Mouse (Mus musculus): Measurements from ENCODE around the gene Plekhm2. TPM values are rescaled to one million over a fixed set of nuclear protein-coding genes. Genes with fewer than 3 reads are reported as not detected.
A peak's percentile ranks its signal among the peaks of the same experiment; 100 is the strongest.

Plekhm2 gene
- total RNA-seq (2012; rRNA removed) (12.3 and 13.7 TPM in 2 replicates), total RNA-seq (2014; rRNA removed) (12.4 and 12.7 TPM in 2 replicates), polyA plus RNA-seq (2012; ENCODE audit: insufficient read length, low read depth) (22.0 and 28.2 TPM in 2 replicates)

DNA sequence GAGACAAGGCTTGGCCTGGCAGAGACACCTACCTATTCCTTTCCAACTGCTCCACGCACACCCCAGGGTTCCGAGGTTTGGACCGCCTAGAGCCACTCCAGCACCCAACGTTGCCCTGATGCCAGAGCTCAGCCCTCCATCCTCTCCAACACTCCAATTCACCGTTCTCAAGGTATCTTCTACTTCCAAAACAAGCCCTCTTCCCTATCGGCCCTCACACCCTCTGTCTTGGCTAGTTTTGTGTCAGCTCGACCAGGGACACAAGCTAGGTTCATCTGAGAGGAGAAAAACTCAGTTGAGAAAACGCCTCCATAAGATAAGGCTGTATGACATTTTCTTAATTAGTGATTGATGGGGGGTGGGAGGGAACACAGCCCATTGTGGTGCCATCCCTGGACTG lies at the start of gene Plekhm2:
TSS of gene Plekhm2 (minus strand) at position 101 of the 400 bp plus-strand sequence.
- Histone ChIP-seq H3K27ac (ENCODE audit: insufficient read depth, low read depth) (no peak within 1 kb of the TSS), H3K4me1 (ENCODE audit: control insufficient read depth in 1 of 2, insufficient read depth in 2 of 2) (peaks cover 2 to 37% of the 10 kb centered on the region in 2 experiments; a peak in 2 of 4 replicates), H3K9ac (ENCODE audit: insufficient read depth, low read depth) (peak within 1 kb of the TSS; percentile 81), H3K4me2 (ENCODE audit: insufficient read depth, low read depth, poor library complexity, severe bottlenecking) (peak within 1 kb of the TSS; percentile 73), H3K36me3 (replicated peaks in 1 of 2; ENCODE audit: control insufficient read depth in 1 of 2, insufficient read depth in 1 of 2, low read length in 1 of 2) (peaks cover 0 to 9% of the 10 kb centered on the region in 2 experiments), H3K9me3 (replicated peaks; ENCODE audit: low read length) (peaks cover 10% of the 10 kb centered on the region), H3K27me3 (replicated peaks) (no peaks in the 10 kb centered on the region), H3K4me3 (replicated peaks in 1 of 3; ENCODE audit: low read depth in 2 of 3, low read length in 2 of 3, poor library complexity in 1 of 3) (peak within 1 kb of the TSS; percentile 78 to 83 (median 80)), H3K79me2 (replicated peaks; ENCODE audit: control insufficient read depth, extremely low read depth, insufficient read depth, poor library complexity, severe bottlenecking) (peaks cover 10% of the 10 kb centered on the region; the same call in 1 of the 2 replicates)
- in situ Hi-C loops (cut with MboI; ENCODE audit: low pct_ligation_motif_present, low pct_unique_long_range_greater_than_20kb, low sequenced_read_pairs), result no loop called here
- TF ChIP-seq TBP (conservative IDR thresholded peaks at IDR 0.05; ENCODE audit: low read depth, low read length), result no peak
- TF ChIP-seq SIN3A (IDR thresholded peaks at IDR 0.05; ENCODE audit: low read length), result no peak
- no peak for TF ChIP-seq JUN (IDR thresholded peaks at IDR 0.05; ENCODE audit: insufficient read depth, low read depth, low read length)
- no peak for TF ChIP-seq POLR2A (IDR thresholded peaks at IDR 0.05; ENCODE audit: low read depth, low read length)
- TF ChIP-seq GABPA (IDR thresholded peaks at IDR 0.05; ENCODE audit: insufficient replicate concordance, low read depth, low read length), result no peak
- TF ChIP-seq RAD21 (IDR thresholded peaks at IDR 0.05; ENCODE audit: low read depth, low read length), result no peak
- no peak for TF ChIP-seq PAX5 (IDR thresholded peaks at IDR 0.05; ENCODE audit: low read length)
- TF ChIP-seq MAFK (IDR thresholded peaks at IDR 0.05; ENCODE audit: insufficient replicate concordance, low read length), result no peak
- TF ChIP-seq MYC (IDR thresholded peaks at IDR 0.05; ENCODE audit: low read depth, low read length), result no peak
- TF ChIP-seq MXI1 (IDR thresholded peaks at IDR 0.05; ENCODE audit: low read depth, low read length), result no peak
- no peak for TF ChIP-seq USF1 (IDR thresholded peaks at IDR 0.05; ENCODE audit: low read depth, low read length)
- TF ChIP-seq UBTF (IDR thresholded peaks at IDR 0.05; ENCODE audit: low read depth, low read length), result no peak
- no peak for TF ChIP-seq SMC3 (IDR thresholded peaks at IDR 0.05; ENCODE audit: low read depth, low read length)
- no peak for TF ChIP-seq NELFE (IDR thresholded peaks at IDR 0.05; ENCODE audit: low read depth, low read length)
- no peak for TF ChIP-seq JUND (conservative IDR thresholded peaks at IDR 0.05; ENCODE audit: low read depth, low read length)
- no peak for TF ChIP-seq POLR2AphosphoS2 (IDR thresholded peaks at IDR 0.05; ENCODE audit: low read depth, low read length)
- TF ChIP-seq CTCF (conservative IDR thresholded peaks at IDR 0.05 in 1 of 2, IDR thresholded peaks at IDR 0.05 in 1 of 2; ENCODE audit: low read depth in 2 of 2, low read length in 2 of 2), result no peak
- no peak for TF ChIP-seq RCOR1 (conservative IDR thresholded peaks at IDR 0.05; ENCODE audit: low read depth, low read length)
- dilution Hi-C loops (cut with MboI; ENCODE audit: extremely low pct_ligation_motif_present, extremely low pct_unique_long_range_greater_than_20kb, low sequenced_read_pairs), result no loop called here
- DNase-seq (ENCODE audit: extremely low read depth), result no peak

DNA sequence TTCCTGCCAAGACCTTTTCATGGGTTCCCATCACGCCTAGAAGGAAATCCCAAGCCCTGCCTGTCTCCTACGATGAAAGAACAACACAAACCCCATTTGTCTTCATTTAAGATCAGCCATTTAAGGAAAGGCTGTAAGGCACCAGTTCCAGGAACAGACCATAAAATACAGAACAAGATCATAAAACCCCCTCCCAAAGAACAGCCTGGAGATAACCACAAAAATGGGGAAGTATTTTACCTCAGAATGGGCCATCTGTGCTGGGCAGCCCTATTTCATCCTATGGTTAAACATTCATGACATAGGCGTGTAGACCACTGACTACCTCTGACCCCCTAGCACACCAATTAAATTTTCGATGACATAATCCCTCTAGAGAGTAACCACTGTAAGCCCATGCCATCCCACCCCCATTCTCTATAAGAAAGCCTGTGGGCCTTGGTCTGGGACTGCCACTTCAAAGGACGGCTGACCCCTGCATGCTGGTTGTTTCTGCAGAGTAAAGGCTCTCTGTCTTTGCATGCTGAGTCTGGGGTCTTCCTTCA lies 49.0 kb upstream of the Plekhm2 start:
- 0 out of 2 replicates have a peak overlapping the region, but pooled peaks have one; percentile 30 for H3K27ac ChIP-seq (ENCODE audit: insufficient read depth, low read depth)
- peak; percentile 40 for DNase-seq (ENCODE audit: extremely low read depth)
- no peaks in the 10 kb centered on the region for H3K9me3 ChIP-seq (replicated peaks; ENCODE audit: low read length)
- H3K4me2 ChIP-seq (ENCODE audit: insufficient read depth, low read depth, poor library complexity, severe bottlenecking), result no peak overlapping the region
- H3K4me1 ChIP-seq (ENCODE audit: control insufficient read depth in 1 of 2, insufficient read depth in 2 of 2), result peaks cover 20 to 64% of the 10 kb centered on the region in 2 experiments
- TF ChIP-seq RCOR1 (conservative IDR thresholded peaks at IDR 0.05; ENCODE audit: low read depth, low read length) (no peak), NRF1 (IDR thresholded peaks at IDR 0.05; ENCODE audit: low read depth, low read length) (no peak), UBTF (IDR thresholded peaks at IDR 0.05; ENCODE audit: low read depth, low read length) (no peak), PAX5 (IDR thresholded peaks at IDR 0.05; ENCODE audit: low read length) (no peak), ETS1 (conservative IDR thresholded peaks at IDR 0.05; ENCODE audit: low read depth, low read length) (no peak), TBP (conservative IDR thresholded peaks at IDR 0.05; ENCODE audit: low read depth, low read length) (no peak), ZKSCAN1 (IDR thresholded peaks at IDR 0.05; ENCODE audit: borderline replicate concordance, low read depth, low read length) (no peak), NELFE (IDR thresholded peaks at IDR 0.05; ENCODE audit: low read depth, low read length) (no peak), BHLHE40 (IDR thresholded peaks at IDR 0.05; ENCODE audit: low read depth, low read length) (no peak), HCFC1 (IDR thresholded peaks at IDR 0.05; ENCODE audit: low read depth, low read length) (no peak)
- H3K79me2 ChIP-seq (replicated peaks; ENCODE audit: control insufficient read depth, extremely low read depth, insufficient read depth, poor library complexity, severe bottlenecking), result peaks cover 45% of the 10 kb centered on the region
- dilution Hi-C loops (cut with MboI; ENCODE audit: extremely low pct_ligation_motif_present, extremely low pct_unique_long_range_greater_than_20kb, low sequenced_read_pairs), result no loop called here
- H3K9ac ChIP-seq (ENCODE audit: insufficient read depth, low read depth), result no peak overlapping the region
- H3K36me3 ChIP-seq (replicated peaks in 1 of 2; ENCODE audit: control insufficient read depth in 1 of 2, insufficient read depth in 1 of 2, low read length in 1 of 2), result peaks cover 32 to 79% of the 10 kb centered on the region in 2 experiments
- no peak overlapping the region for H3K4me3 ChIP-seq (replicated peaks in 1 of 3; ENCODE audit: low read depth in 2 of 3, low read length in 2 of 3, poor library complexity in 1 of 3)
- in situ Hi-C loops (cut with MboI; ENCODE audit: low pct_ligation_motif_present, low pct_unique_long_range_greater_than_20kb, low sequenced_read_pairs), result no loop called here
- H3K27me3 ChIP-seq (replicated peaks), result no peaks in the 10 kb centered on the region
